Mouse (Mus musculus): ENCODE results near the gene Lilr4b. TPM values are rescaled to one million over a fixed set of nuclear protein-coding genes. Genes with fewer than 3 reads are reported as not detected.
"Not testable (repeated sequence)": the region's sequence is repeated elsewhere in the genome, so short reads cannot be mapped to it uniquely, and the experiment has no call there.

Gene Lilr4b
- polyA plus RNA-seq (2016; fragmentation: Nextera tagmentation; extraction: Ambion mirVana) = not detected in 2 replicates

- WGBS = 91% methylated on average over 1 of the region's 3 CpGs
- DNase-seq (ENCODE audit: low spot score) = not testable (repeated sequence)
Observed at GRCm38 (mm10) chr10:51480397-51480796, at the start of gene Lilr4b, which contains the start of gene Gm49339. Lilr4b (plus strand) TSS chr10:51480632. Gm49339 (plus strand) TSS chr10:51480612.

GRCm38 (mm10) chr10:51432940-51433339, 47.5 kb upstream of the Lilr4b start:
- no peaks in the 10 kb centered on the region for H3K4me1 ChIP-seq
- H3K9me3 ChIP-seq = no peaks in the 10 kb centered on the region
- DNase-seq (ENCODE audit: low spot score) = no peak
- H3K27me3 ChIP-seq (replicated peaks; ENCODE audit: low read depth, poor library complexity, severe bottlenecking) = no peaks in the 10 kb centered on the region
- H3K4me3 ChIP-seq = no peak overlapping the region
- H3K27ac ChIP-seq (replicated peaks) = no peak overlapping the region
- H3K36me3 ChIP-seq (replicated peaks) = no peaks in the 10 kb centered on the region

More at GRCm38 (mm10) chr10:51480397-51480796, at the start of gene Lilr4b, which contains the start of gene Gm49339:
- not testable (repeated sequence) for H3K4me3 ChIP-seq; H3K36me3 ChIP-seq (replicated peaks); H3K4me1 ChIP-seq; H3K9me3 ChIP-seq; H3K27ac ChIP-seq (replicated peaks); H3K27me3 ChIP-seq (replicated peaks; ENCODE audit: low read depth, poor library complexity, severe bottlenecking)

GRCm38 (mm10) chr10:51435684-51436083, 44.7 kb upstream of the Lilr4b start:
- no peaks in the 10 kb centered on the region for H3K9me3 ChIP-seq
- no peak overlapping the region for H3K4me3 ChIP-seq
- no peaks in the 10 kb centered on the region for H3K4me1 ChIP-seq
- H3K27me3 ChIP-seq (replicated peaks; ENCODE audit: low read depth, poor library complexity, severe bottlenecking) = no peaks in the 10 kb centered on the region
- WGBS = 86% methylated on average over 3 of the region's 3 CpGs
- no peaks in the 10 kb centered on the region for H3K36me3 ChIP-seq (replicated peaks)
- DNase-seq (ENCODE audit: low spot score) = no peak
- H3K27ac ChIP-seq (replicated peaks) = no peak overlapping the region

GRCm38 (mm10) chr10:51451610-51452009, 28.8 kb upstream of the Lilr4b start:
- no peaks in the 10 kb centered on the region for H3K4me1 ChIP-seq
- no peak for DNase-seq (ENCODE audit: low spot score)
- no peak overlapping the region for H3K27ac ChIP-seq (replicated peaks)
- WGBS = 76% methylated on average over 4 of the region's 4 CpGs
- H3K27me3 ChIP-seq (replicated peaks; ENCODE audit: low read depth, poor library complexity, severe bottlenecking) = no peaks in the 10 kb centered on the region
- H3K36me3 ChIP-seq (replicated peaks) = no peaks in the 10 kb centered on the region
- H3K4me3 ChIP-seq = no peak overlapping the region
- H3K9me3 ChIP-seq = no peaks in the 10 kb centered on the region

GRCm38 (mm10) chr10:51453616-51454298, 26.7 kb upstream of the Lilr4b start:
- 87% methylated on average over 1 of the region's 1 CpGs for WGBS
- Histone ChIP-seq H3K4me3 (no peak overlapping the region), H3K36me3 (replicated peaks) (no peaks in the 10 kb centered on the region), H3K4me1 (no peaks in the 10 kb centered on the region), H3K27ac (replicated peaks) (no peak overlapping the region), H3K27me3 (replicated peaks; ENCODE audit: low read depth, poor library complexity, severe bottlenecking) (no peaks in the 10 kb centered on the region), H3K9me3 (no peaks in the 10 kb centered on the region)
- DNase-seq (ENCODE audit: low spot score) = no peak

- Histone ChIP-seq H3K4me1 (no peaks in the 10 kb centered on the region), H3K27ac (replicated peaks) (no peak overlapping the region), H3K4me3 (no peak overlapping the region), H3K9me3 (no peaks in the 10 kb centered on the region), H3K27me3 (replicated peaks; ENCODE audit: low read depth, poor library complexity, severe bottlenecking) (no peaks in the 10 kb centered on the region), H3K36me3 (replicated peaks) (no peaks in the 10 kb centered on the region)
- WGBS = 83% methylated on average over 1 of the region's 1 CpGs
- DNase-seq (ENCODE audit: low spot score) = no peak
Observed at GRCm38 (mm10) chr10:51454365-51454764, 26.1 kb upstream of the Lilr4b start.

- DNase-seq (ENCODE audit: low spot score) = no peak
- no peaks in the 10 kb centered on the region for H3K4me1 ChIP-seq
- 85% methylated on average over 1 of the region's 1 CpGs for WGBS
Observed at GRCm38 (mm10) chr10:51455762-51456161, 24.7 kb upstream of the Lilr4b start.

GRCm38 (mm10) chr10:51456369-51456768, 24.1 kb upstream of the Lilr4b start:
- no peak for DNase-seq (ENCODE audit: low spot score)
- no peak overlapping the region for H3K27ac ChIP-seq (replicated peaks)
- no peaks in the 10 kb centered on the region for H3K4me1 ChIP-seq
- no peaks in the 10 kb centered on the region for H3K36me3 ChIP-seq (replicated peaks)
- 83% methylated on average over 4 of the region's 4 CpGs for WGBS
- no peaks in the 10 kb centered on the region for H3K9me3 ChIP-seq
- H3K4me3 ChIP-seq = no peak overlapping the region
- H3K27me3 ChIP-seq (replicated peaks; ENCODE audit: low read depth, poor library complexity, severe bottlenecking) = no peaks in the 10 kb centered on the region

More at GRCm38 (mm10) chr10:51455762-51456161, 24.7 kb upstream of the Lilr4b start:
- no peaks in the 10 kb centered on the region for H3K9me3 ChIP-seq
- H3K36me3 ChIP-seq (replicated peaks) = no peaks in the 10 kb centered on the region
- no peak overlapping the region for H3K4me3 ChIP-seq
- H3K27me3 ChIP-seq (replicated peaks; ENCODE audit: low read depth, poor library complexity, severe bottlenecking) = no peaks in the 10 kb centered on the region
- no peak overlapping the region for H3K27ac ChIP-seq (replicated peaks)

GRCm38 (mm10) chr10:51463800-51464199, 16.6 kb upstream of the Lilr4b start:
- H3K4me1 ChIP-seq; DNase-seq (ENCODE audit: low spot score); H3K27ac ChIP-seq (replicated peaks); H3K27me3 ChIP-seq (replicated peaks; ENCODE audit: low read depth, poor library complexity, severe bottlenecking); H3K36me3 ChIP-seq (replicated peaks); H3K9me3 ChIP-seq; H3K4me3 ChIP-seq: not testable (repeated sequence)
- 32% methylated on average over 4 of the region's 4 CpGs for WGBS

GRCm38 (mm10) chr10:51490691-51491090, 10.3 kb downstream of the Lilr4b start, which contains the start of gene Lilrb4a:
Lilrb4a (plus strand) TSS chr10:51490956.
- not testable (repeated sequence) for H3K9me3 ChIP-seq; H3K36me3 ChIP-seq (replicated peaks); H3K27ac ChIP-seq (replicated peaks); DNase-seq (ENCODE audit: low spot score); H3K4me1 ChIP-seq; H3K27me3 ChIP-seq (replicated peaks; ENCODE audit: low read depth, poor library complexity, severe bottlenecking); H3K4me3 ChIP-seq
- WGBS = no CpG with 5 or more reads among the region's 2 CpGs

- Histone ChIP-seq H3K27me3 (replicated peaks; ENCODE audit: low read depth, poor library complexity, severe bottlenecking) (no peaks in the 10 kb centered on the region), H3K27ac (replicated peaks) (no peak overlapping the region), H3K4me1 (no peaks in the 10 kb centered on the region), H3K4me3 (no peak overlapping the region), H3K9me3 (no peaks in the 10 kb centered on the region), H3K36me3 (replicated peaks) (no peaks in the 10 kb centered on the region)
- no peak for DNase-seq (ENCODE audit: low spot score)
Observed at GRCm38 (mm10) chr10:51520021-51520420, 39.6 kb downstream of the Lilr4b start.

GRCm38 (mm10) chr10:51521453-51521852, 41.0 kb downstream of the Lilr4b start:
- H3K27me3 ChIP-seq (replicated peaks; ENCODE audit: low read depth, poor library complexity, severe bottlenecking) = no peaks in the 10 kb centered on the region
- H3K4me3 ChIP-seq = no peak overlapping the region
- H3K27ac ChIP-seq (replicated peaks) = no peak overlapping the region
- H3K4me1 ChIP-seq = no peaks in the 10 kb centered on the region
- DNase-seq (ENCODE audit: low spot score) = no peak
- H3K9me3 ChIP-seq = no peaks in the 10 kb centered on the region
- no peaks in the 10 kb centered on the region for H3K36me3 ChIP-seq (replicated peaks)

GRCm38 (mm10) chr10:51526090-51526489, 45.7 kb downstream of the Lilr4b start:
- H3K27me3 ChIP-seq (replicated peaks; ENCODE audit: low read depth, poor library complexity, severe bottlenecking) = no peaks in the 10 kb centered on the region
- no peaks in the 10 kb centered on the region for H3K4me1 ChIP-seq
- no peak overlapping the region for H3K4me3 ChIP-seq
- no peak for DNase-seq (ENCODE audit: low spot score)
- H3K27ac ChIP-seq (replicated peaks) = no peak overlapping the region
- no peaks in the 10 kb centered on the region for H3K9me3 ChIP-seq
- no peaks in the 10 kb centered on the region for H3K36me3 ChIP-seq (replicated peaks)
- WGBS = 75% methylated on average over 7 of the region's 7 CpGs

Measured in embryonic facial prominence, embryonic 10.5 days (tissue).